Mouse (Mus musculus) megakaryocyte, adult 5-6 weeks (primary cell): ENCODE results near the gene Tacr1. TPM values are rescaled to one million over a fixed set of nuclear protein-coding genes. Genes with fewer than 3 reads are reported as not detected.
"Not testable (repeated sequence)": the region's sequence is repeated elsewhere in the genome, so short reads cannot be mapped to it uniquely, and the experiment has no call there.

Experiments used
- ATAC-seq: 2 replicates; pipeline ENCODE4 v1.8.0; 2016; ENCODE audit warnings: mild to moderate bottlenecking, inconsistent platforms; ENCODE audit not compliant: poor library complexity, severe bottlenecking
- total RNA-seq, 2 experiments: library from RNA; stranded (forward) in 1 of 2; stranded (reverse) in 1 of 2; fragments of 153-499, 151-499 nt in 1 of 2; fragments of 221-1000, 200-1000 nt in 1 of 2; gene quantifications; 2 replicates each; pipeline versions ENCODE4 v1.2.3 to v1.2.4; 2015 to 2017

The Tacr1 gene
- total RNA-seq (2015), result not detected in 2 replicates
- not detected in 2 replicates for total RNA-seq (2017)

DNA sequence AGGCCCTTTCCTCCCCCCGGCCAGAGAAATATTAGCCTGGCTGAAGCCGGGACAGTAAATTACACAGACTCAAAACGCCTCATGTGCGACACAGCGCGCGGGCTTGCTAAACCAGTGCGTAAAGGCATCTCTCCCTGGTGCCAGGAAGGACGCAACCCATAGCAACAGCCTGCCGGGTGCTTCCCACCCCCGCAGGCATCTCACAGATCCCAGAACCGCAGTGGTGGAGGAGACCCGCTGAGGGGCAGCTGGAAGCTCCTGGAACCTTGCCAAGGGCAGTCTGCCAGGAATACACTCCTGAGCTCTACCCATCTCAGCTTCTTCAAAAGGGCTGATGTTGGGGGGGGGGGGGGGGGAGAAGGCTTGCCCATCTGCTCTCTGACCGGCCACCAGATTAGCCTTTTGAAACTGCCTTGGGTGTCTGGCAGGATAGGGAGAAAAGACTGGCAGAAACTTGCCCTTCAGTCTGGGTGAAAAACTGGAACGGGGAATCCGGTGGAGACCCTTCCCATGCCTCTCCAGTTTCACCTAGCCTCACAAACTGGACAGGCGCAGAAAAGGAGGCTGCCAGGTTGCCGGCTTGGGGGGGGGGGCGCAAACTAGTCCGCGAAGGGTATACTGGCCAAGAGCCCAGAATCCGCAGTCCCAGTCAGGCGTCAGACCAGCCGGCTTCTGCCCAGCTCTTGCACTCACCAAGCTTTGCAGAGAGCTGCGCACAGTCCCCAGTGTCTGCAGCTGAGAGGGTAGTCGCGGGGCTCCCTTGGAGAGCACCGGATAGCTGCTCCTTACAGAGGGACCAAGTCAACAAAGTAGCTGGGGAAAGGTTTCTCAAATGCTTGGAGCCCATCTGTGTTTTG is at the start of gene Tacr1:
Gene Tacr1 (plus strand): TSS at position 740 of the 857 bp plus-strand sequence.
- no peak for ATAC-seq

DNA sequence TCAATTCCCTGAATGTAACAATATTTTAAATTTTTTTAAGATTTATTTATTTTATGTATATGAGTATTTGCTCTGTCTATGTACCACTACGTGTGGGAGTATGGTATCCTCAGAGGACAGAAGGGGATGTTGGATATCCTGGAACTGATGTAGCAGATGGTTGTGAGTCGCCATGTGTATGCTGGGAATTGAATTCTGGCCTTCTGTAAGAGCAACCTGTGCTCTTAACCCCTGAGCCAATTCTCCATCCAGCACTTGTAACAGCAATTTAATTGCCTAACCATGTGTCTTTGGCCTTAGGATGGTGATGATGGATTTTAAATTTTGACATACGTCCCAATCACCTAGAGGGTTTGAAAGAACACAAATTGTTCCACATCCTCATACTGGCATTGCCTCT is 26.0 kb upstream of the Tacr1 start:
- no peak for ATAC-seq

DNA sequence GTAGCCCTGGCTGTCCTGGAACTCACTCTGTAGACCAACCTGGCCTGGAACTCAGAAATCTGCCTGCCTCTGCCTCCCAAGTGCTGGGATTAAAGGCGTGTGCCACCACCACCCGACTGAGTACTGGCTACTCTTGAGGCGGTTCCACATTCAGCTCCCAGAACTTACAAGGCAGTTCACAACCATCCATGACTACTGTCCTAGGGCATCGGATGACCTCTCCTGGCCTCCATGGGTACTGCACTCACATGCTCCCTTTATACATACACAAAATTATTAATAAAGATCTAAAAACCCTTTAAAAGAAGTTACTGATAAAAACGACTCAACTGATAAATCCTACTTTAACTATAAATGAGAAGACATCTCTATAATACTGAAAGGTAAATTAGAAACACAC is 18.6 kb upstream of the Tacr1 start:
- ATAC-seq, result no peak

DNA sequence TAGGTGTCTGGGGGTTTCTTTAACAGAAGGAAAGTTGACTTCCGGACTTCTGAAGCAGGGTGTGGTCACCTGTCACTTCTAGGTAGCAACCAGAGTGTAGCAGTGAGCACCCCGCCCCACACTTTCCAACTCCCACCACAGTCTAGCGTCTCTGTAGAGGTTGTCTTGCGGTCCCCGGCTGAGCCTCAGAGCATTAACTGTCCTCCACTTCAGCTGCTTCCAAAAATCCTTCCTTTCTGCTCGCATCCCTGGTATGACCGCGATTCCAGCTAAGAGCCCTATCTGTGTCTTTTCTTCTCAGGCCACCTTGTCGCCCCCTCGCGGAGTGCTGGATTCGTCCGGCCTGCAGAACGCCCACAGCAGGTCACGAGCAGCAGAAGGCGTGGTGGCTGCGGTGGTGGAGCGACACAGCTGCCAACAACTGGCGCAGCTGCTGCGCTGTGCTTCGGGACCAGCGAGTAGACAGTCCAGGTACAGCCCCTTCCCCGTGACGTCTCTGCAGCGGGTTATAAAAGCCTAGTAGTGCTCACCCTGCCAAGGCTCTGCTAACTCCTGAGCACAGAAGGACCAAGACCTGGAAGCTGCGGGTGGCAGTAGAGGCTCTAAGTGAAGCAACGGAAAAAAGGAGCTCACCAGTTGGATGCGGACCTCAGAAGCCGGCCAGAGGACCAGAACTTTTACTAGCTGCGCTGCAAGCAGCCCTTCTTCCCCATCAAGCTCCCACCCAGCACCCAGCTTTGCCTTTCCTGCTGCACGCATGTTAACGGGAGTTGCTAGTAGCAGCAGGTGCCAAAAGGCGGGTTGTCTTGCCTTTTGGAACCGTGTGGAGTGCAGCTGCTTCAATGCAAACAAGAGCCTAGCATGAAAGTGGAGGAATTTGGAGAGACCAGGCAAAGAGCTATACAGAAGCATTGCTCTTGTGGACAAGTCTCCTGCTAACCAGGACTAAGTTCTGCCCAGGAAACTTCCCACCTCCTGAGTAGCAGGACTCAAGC is 664 bp downstream of the Tacr1 start:
- ATAC-seq, result no peak

DNA sequence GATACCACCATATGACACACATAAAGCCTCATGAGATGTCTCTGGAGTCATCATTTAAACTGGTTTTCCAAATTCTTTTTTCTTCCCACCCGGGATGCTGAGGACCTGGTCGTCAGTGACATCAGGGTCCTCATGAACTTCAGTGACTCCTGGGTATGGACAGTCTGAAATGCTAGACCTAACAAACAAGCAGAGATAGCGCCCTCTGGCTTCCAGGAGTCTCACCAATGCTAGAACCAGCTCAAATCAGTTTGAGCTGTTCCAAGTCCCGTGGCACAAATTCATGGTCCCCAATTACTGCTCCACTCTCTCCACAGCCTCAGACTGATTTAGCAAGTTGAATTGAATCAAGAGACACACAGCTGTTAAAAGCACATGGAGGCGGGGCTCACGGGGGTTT is 16.2 kb downstream of the Tacr1 start:
- no peak for ATAC-seq

DNA sequence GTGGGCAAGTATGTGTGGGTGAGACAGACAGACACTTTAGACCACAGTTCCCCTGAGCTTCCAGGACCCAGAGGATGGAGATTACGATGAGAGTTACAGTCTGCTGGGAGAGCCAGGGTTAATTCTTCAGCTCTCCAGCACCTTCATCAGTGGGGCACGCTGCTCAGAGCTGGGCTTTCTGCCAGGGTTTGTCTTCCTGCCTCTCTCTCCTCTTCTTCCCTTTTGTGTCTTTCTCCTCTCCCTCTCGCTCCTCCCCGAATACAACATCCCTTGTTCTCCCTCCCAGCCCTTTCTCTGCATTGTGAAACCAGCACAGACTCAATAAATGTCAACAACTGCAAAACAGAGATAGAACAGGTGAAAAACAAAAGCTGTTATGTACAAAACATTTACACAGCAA is 18.1 kb downstream of the Tacr1 start:
- no peak for ATAC-seq

DNA sequence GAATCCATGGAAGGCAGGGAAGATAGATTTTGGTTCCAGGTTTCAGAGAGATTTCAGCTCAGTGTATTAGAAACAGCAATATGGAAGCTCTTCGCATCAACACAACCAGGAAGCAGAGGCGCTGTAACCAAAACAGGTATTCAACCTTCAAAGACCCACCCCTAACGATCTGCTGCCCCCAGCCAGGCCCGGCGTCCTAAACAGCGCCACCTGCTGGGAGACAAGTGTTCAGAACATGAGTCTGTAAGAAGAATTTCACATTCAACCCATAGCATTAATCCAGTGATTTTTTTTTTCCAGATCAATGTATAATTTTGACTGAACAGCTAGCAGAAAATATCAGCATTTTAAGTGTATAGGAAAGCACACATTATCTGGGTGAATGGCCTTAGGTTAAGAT is 26.8 kb downstream of the Tacr1 start:
- ATAC-seq, result no peak

DNA sequence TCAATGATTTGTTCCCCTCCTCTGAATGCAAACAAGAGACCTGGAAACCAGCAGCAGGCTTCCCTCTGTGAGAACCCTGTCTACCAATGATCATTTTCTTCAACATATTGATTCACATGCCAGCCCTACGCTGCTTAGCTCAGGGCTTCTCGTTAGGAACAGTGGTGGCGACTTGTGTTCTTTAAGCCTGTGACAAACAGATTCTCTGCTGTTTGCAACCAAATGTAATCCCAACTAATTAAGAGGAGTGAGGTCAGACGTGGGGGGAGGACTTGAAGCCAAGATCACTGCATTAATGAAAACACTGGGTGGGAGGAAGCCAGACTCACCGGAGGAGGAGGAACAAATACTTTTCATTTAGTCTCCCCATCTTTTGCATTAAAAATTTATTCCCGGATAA is 27.6 kb downstream of the Tacr1 start:
- ATAC-seq, result no peak

DNA sequence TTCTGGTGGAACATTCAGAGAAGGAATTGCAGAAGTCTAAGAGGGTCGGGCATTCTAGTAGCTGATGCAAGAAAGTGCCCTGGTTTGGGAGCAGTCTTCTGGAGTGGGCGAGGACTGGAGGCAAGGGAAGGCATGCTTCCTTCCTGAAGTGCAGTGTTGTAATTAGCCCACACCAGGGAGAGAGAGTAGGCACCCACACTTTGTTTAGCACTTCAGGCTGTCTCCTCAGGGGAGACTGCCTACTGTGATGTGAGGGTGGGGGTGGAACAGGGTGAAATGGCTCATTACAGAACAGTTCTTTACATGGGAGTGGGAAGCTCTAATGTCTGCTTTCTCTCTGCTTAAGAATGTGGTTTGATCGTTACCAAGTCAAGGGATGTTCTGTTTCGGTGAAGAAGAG is 35.0 kb downstream of the Tacr1 start:
- no peak for ATAC-seq

DNA sequence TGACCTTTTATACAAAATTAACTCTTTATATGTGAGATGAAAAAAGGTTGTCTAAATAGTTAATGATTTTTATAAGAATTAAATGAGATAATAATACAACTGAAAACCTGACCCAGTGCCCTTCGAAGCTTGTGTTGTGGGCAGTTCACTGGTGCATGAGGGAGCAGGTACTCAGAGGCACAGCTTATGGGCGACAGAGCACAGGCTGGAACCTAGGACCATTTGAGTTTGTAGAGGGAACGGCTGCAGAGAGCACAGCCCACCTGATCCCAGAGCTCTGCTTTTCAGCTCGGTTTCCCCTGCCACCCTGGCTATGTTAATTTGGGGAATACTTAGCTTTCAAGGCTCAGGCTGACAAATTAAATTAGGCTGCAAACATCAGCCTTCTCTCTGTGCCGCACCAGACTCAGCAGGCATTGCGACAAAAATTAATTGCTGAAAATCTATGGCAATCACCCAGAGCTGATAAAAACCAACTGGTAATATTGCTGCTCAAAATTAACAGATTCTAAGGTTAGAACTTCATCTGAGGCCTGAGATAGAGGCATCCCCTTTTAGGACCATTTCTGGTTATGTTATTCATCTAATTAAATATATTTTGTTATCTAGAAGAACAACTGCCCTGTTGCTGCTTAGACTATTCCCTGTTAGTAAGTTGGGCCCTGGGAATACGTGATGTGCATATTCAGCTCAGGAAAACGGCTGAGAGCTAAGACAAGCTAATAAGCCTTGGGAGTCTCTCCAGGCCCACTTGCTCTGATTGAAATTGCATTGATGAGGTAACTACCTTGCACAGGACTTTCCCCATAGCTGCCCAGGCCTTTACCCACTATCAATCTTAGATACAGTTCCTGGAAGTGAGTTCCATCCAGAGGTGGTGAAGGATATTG is 50.3 kb downstream of the Tacr1 start:
- ATAC-seq, result not testable (repeated sequence)

DNA sequence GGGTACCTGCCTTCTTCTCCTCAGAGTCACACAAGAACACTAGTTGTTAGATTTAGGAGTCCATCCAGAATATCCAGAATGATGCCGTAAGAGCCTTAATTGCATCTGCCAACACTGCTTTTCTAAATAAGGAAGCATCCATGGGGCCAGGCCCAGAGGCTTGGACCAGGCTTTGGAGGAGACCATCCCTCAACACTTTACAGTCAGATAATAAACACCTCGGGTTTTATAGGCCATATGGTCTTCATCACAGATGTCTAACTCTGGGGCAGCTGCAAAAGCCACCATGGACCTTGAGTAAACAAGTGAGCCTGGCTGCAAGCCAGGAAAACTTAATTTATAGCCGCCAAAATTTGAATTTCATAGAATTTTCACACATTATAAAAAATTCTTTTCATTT is 53.1 kb downstream of the Tacr1 start:
- ATAC-seq, result no peak

DNA sequence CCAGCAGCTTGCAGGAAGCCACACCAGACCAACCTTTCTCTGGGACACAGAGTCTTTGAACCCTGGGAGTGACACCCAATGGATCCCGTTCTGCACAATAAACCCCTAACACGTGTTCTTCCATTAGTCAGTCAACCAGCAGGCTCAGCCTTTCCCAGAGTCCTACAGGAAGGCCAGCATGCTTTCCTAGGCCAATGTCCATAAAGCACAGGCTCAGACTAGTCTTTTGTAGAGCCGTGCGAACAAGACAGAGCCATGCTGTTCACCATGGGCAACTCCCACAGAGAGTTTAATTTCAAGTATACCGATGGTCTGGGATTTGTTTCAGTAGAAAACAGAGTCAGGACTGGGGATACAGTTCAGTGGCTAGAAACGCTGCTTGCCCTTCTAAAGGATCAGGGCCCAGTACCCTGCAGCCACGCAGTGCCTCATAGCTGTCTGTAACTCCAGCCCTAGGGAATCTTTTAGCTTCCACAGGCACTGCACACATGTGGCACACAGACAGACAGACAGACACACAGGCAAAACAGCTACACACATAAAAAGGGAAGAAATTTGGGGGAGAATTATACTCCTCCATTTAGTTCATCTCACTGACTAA is 55.1 kb downstream of the Tacr1 start:
- ATAC-seq, result no peak

DNA sequence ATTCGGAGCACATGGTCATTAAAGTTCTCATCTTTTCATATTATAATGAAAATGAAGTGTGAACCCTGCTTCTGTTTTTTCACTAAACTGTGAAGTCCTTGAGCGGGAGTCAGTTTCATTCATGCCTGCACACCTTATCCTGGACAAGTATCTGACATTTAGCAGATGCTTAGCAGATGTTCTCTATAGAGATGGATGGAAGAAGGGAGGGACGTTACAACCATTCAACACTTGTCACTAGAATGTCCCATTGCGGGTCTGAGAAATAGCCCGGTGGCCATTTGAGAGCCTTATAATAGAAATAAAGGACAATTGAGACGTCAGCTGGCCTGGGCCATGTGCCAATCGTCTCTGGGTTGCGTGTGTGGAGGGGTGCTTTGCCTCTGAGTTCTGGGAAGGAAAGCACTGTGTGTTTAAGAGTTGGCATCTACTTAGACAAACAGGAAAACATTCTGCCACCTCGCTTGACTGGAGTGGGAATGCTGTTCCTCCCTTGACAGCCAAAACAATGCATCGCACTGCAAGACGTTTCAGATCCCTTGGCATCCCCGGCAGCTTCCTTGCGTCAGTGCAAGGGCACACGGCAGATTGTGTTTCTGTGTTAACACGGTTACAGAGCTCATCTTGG is 56.7 kb downstream of the Tacr1 start:
- ATAC-seq, result no peak

DNA sequence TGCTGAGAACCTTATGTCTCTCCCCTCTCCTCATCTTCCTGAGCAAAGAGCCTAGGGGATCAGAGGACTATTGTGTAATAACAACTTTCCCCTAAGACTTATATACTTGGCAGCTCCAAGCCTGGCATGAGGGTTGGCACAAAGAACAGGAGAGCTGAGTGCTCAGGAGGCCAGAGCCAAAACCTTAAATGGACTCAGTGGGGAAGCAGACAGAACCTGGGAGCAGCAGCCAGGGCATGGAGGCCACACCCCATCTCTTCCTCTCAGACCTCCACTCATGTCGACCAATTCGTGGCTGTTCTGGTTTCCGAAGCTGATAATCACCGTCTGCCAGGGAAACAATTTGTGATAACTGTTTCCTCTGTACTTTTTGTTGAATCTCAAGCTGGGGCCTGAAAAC is 61.0 kb downstream of the Tacr1 start:
- ATAC-seq, result no peak

DNA sequence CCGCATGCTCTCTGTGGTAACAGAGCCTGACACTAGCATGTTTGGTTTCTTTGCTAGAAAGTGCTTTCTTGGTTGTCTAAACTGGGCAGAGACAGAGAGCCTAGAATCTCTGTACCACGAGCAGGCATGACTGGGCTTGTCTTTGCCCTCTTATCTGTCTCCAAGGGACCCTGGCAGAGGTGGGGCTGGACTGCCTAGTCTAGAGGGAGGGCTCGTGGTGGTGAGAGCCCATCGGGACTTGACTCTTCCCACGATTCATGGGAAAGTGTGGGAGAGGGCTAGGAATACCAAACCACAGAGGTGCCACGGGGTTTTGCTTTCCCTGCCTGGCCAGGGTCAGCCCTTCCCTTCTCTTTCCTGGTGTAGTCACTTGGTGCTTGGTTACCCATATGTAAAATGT is 72.3 kb downstream of the Tacr1 start:
- no peak for ATAC-seq

DNA sequence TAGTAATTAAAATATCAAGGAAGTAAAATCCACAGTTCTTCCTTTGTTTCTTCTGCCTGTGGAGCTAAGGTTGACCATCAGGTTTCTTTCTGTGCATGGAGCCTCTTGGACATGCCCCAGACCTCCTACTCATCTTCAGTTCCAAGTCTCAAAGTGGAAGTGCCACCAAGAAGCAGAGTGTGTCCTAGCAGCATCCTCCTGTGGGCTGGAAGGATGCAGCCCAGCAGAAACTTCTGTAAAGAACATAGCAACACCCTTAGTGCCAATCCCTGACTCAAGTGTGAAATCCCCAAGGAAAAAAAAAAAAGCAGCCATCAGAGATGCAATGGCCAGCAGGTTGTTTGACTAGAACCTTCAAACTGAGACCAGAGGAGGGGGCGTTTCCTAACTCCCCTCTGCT is 81.7 kb downstream of the Tacr1 start:
- ATAC-seq, result no peak

DNA sequence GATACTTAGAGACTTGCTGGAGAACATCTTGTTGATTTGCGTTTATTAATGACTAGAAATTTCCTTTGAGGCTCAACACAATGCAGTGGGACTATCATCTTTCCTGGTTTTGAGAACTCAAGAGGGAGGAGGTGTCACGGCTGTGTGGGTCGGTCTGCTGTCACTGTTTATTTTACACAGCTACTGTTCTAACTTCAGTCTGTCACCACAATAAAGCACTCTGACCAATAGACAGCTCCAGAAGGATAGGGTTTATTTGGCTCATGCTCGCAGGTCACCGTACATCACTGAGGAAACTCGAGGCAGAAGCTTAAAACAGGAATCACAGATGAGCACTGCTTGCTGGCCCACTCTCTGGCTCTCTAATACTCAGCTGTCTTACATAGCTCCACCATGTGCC is 92.3 kb downstream of the Tacr1 start:
- no peak for ATAC-seq

DNA sequence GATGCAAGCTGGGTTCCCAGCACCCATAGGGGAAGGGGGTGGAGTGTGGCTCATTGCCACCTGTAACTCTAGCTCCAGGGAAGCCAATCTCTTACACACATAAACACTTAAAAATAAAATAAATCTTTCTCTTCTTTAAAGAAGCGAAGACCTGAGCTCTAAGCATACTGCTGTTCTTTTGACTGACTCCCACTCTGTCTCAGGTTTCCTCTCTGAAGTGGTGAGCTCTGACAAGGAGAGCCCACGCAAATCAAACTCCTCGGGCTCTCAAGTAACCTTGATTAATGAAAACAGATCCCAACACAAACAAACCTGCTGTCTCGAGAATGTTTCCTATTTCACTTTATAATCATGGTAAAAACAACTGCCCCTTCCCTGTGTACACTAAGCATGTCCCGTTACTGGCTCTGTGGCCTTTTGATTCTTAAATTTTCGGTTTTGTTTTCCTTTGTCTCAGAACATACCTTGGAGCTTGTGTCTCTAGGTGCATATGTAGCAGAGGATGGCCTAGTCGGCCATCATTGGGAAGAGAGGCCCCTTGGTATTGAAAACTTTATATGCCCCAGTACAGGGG is 108.8 kb downstream of the Tacr1 start:
- no peak for ATAC-seq

DNA sequence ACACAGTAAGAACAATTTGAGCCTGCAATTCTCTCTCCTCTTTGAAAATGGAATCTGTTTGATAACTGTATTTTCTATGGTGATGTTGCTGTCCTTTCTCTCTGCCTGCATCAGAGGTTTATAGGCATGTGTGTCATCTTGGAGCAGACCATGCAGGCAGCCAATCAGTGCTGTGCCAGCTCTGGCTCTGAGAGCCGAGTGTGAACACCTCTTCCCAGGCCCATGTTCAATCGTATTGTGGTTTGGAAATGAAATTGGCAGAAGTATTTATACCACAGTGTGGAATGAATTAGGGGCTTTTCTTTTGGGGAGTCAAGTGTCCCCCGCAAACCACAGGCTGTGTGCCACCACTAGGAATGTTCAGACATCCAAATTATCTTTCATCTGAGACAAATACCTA is 117.5 kb downstream of the Tacr1 start:
- no peak for ATAC-seq

DNA sequence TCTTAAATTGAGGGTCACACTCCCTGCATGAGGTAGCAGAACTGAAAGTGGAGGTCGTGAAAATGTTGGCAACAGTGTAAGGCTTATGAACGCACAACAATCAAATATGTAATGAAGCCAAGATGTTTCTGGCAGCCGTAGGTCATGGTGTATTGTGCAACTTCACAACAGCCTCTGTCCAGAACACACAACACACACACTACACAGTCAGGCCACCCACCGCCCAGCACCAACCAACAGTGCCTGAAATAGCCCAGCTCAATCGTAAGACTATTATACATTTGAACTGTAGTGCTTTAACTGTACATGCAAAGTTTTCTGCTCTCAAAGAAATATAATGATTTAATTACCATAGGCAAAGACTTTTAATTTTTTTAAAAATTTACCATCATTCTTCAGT is 120.4 kb downstream of the Tacr1 start:
- ATAC-seq, result no peak
